Mouse (Mus musculus) kidney, postnatal 4 days (tissue): ENCODE data around the gene Catsper3.

Source experiments
- DNase-seq, 2 experiments: peaks; one replicate each; pipeline ENCODE4 v3.0.0; 2021; ENCODE audit warnings: mixed read lengths in 2 of 2

Catsper3 gene

GRCm38 (mm10) chr13:55784268-55784667, at the start of gene Catsper3:
Catsper3 (plus strand) TSS chr13:55784568.
- DNase-seq = no peak

- no peak for DNase-seq
Measured at GRCm38 (mm10) chr13:55737885-55738284, 46.5 kb upstream of the Catsper3 start.

GRCm38 (mm10) chr13:55742306-55742705, 42.1 kb upstream of the Catsper3 start:
- peak in 1 of 2 experiments; percentile 30 for DNase-seq

GRCm38 (mm10) chr13:55754380-55754779, 30.0 kb upstream of the Catsper3 start:
- no peak for DNase-seq

GRCm38 (mm10) chr13:55756789-55757188, 27.6 kb upstream of the Catsper3 start:
- DNase-seq = peak; percentile 60 to 72

- DNase-seq = peak; percentile 49 to 65
Measured at GRCm38 (mm10) chr13:55757645-55758044, 26.7 kb upstream of the Catsper3 start.

GRCm38 (mm10) chr13:55760576-55760975, 23.8 kb upstream of the Catsper3 start:
- no peak for DNase-seq

- DNase-seq = no peak
Measured at GRCm38 (mm10) chr13:55761486-55761885, 22.9 kb upstream of the Catsper3 start.

GRCm38 (mm10) chr13:55774352-55774751, 10.0 kb upstream of the Catsper3 start:
- DNase-seq = peak; percentile 26 to 55

- DNase-seq = peak; percentile 28 to 50
Measured at GRCm38 (mm10) chr13:55775056-55775455, 9.3 kb upstream of the Catsper3 start.

- DNase-seq = peak; percentile 12 to 30
Measured at GRCm38 (mm10) chr13:55786120-55786519, 1.8 kb downstream of the Catsper3 start.

- DNase-seq = no peak
Measured at GRCm38 (mm10) chr13:55801246-55801645, 16.9 kb downstream of the Catsper3 start.

- DNase-seq = no peak
Measured at GRCm38 (mm10) chr13:55803973-55804372, 19.6 kb downstream of the Catsper3 start.

- peak in 1 of 2 experiments; percentile 34 for DNase-seq
Measured at GRCm38 (mm10) chr13:55809041-55809623, 24.8 kb downstream of the Catsper3 start.

- no peak for DNase-seq
Measured at GRCm38 (mm10) chr13:55809707-55810106, 25.3 kb downstream of the Catsper3 start.

GRCm38 (mm10) chr13:55810947-55811346, 26.6 kb downstream of the Catsper3 start:
- no peak for DNase-seq

GRCm38 (mm10) chr13:55813490-55814016, 29.2 kb downstream of the Catsper3 start:
- no peak for DNase-seq

- DNase-seq = no peak
Measured at GRCm38 (mm10) chr13:55814834-55815233, 30.5 kb downstream of the Catsper3 start.

- no peak for DNase-seq
Measured at GRCm38 (mm10) chr13:55822499-55822898, 38.1 kb downstream of the Catsper3 start.

GRCm38 (mm10) chr13:55824151-55824945, 40.0 kb downstream of the Catsper3 start:
- DNase-seq = peak; percentile 53 to 58

GRCm38 (mm10) chr13:55825245-55825681, 40.9 kb downstream of the Catsper3 start:
- DNase-seq = peak; percentile 34 to 58

GRCm38 (mm10) chr13:55826008-55826671, 41.8 kb downstream of the Catsper3 start:
- peak; percentile 46 to 59 for DNase-seq
